Mouse (Mus musculus) liver, embryonic 16.5 days (tissue): ENCODE data around the gene Olfr1414. TPM values are rescaled to one million over a fixed set of nuclear protein-coding genes. Genes with fewer than 3 reads are reported as not detected.

Experiments used
- microRNA-seq: library from miRNA; unstranded; fragments of <30 nt; microRNA quantifications from one replicate; pipeline ENCODE4, GENCODE M21; 2016
- polyA plus RNA-seq: library from polyadenylated mRNA; unstranded; fragments of >200 nt; fragmentation: Nextera tagmentation; extraction: Ambion mirVana; gene quantifications from 2 replicates; pipeline ENCODE4 v1.2.1, GENCODE M21; 2015

The Olfr1414 gene
- polyA plus RNA-seq, 1 experiment from 2014 or later, result not detected

Small RNA genes within 50 kb of the gene (microRNA-seq; reads per million reads assigned to microRNA genes)
- 2.5 reads per million, percentile 4 among the genes with 10 or more reads in this experiment for gene Mir6900

Other genes with a start within 250 kb of the Olfr1414 start
- gene Ndufa10, start 44.8 kb downstream of the Olfr1414 start, polyA plus RNA-seq, result 137 and 143 TPM in 2 replicates
- not detected in 2 replicates for gene Olfr1416, start 33.5 kb downstream of the Olfr1414 start, polyA plus RNA-seq
- gene Olfr1415, start 22.6 kb downstream of the Olfr1414 start, polyA plus RNA-seq, result not detected in 2 replicates
- not detected in 2 replicates for gene Olfr1413, start 52.7 kb upstream of the Olfr1414 start, polyA plus RNA-seq
- gene Olfr1412, start 67.1 kb upstream of the Olfr1414 start, polyA plus RNA-seq, result not detected in 2 replicates
- not detected in 2 replicates for gene Olfr1411, start 75.8 kb upstream of the Olfr1414 start, polyA plus RNA-seq
- not detected in 2 replicates for gene Olfr1410, start 87.1 kb upstream of the Olfr1414 start, polyA plus RNA-seq
- not detected in 2 replicates for gene Olfr12, start 99.1 kb upstream of the Olfr1414 start, polyA plus RNA-seq
- gene Cops9, start 123.3 kb upstream of the Olfr1414 start, polyA plus RNA-seq, result 161 and 179 TPM in 2 replicates
- 0.06 TPM in 1 of 2 replicates, not detected in the other for gene Otos, start 130.2 kb upstream of the Olfr1414 start, polyA plus RNA-seq